Mouse (Mus musculus): Measurements from ENCODE around the gene Trpm7.

DNA sequence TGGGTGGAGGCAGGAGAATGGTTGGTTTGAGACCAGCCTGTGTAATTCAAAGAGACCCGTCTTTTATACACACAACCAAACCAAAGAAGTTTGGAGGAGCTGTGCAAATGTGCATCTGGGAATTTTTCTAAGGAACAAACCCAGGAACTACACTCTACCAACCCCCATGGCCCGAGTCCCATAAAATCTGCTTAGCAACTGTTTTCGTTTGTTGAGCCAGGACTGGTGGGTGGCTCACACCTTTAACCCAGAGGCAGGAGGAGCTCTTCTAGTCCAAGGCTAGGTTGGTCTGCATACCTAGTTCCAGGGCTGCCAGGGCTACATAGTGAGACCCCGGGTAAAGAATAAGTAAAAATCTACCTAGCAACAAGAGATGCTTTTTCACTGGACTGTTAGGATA is 100.1 kb downstream of the Trpm7 start:
- TF ChIP-seq CTCF (IDR thresholded peaks at IDR 0.05; ENCODE audit: extremely low read depth, insufficient read depth, low read length), result no peak
- no peak for TF ChIP-seq POLR2A (IDR thresholded peaks at IDR 0.05; ENCODE audit: extremely low read depth, insufficient read depth, low read length)
